Mouse (Mus musculus) left cerebral cortex, postnatal 10 days (tissue): Measurements from ENCODE around the gene Cilp. TPM values are rescaled to one million over a fixed set of nuclear protein-coding genes. Genes with fewer than 3 reads are reported as not detected.

Experiments used
- DNase-seq, 2 experiments: peaks; one replicate each; pipeline ENCODE4 v3.0.0; 2021 to 2022; ENCODE audit warnings: low spot score in 2 of 2, mixed read lengths in 1 of 2; ENCODE audit errors: extremely low spot score in 1 of 2
- intact Hi-C: fragments of 180-260 bp; cut with DNase I; formaldehyde crosslinking; loops from one replicate; pipeline ENCODE4 v1.15.1; 2025
- total RNA-seq, 2 experiments: library from RNA; stranded (reverse); gene quantifications; 2 replicates each; pipeline ENCODE4 v1.2.3; 2021

Cilp gene
- total RNA-seq, 2 experiments from 2014 or later = 0.08 to 0.09 TPM

- DNase-seq = no peak
- intact Hi-C loops = loop anchor here (10.0 kb wide), 1 partner anchor 263 kb away; no protein-coding TSS in a partner anchor
Observed at GRCm38 (mm10) chr9:65327371-65327770, 62.4 kb downstream of the Cilp start.

Other genes with a start within 250 kb of the Cilp start
- gene Hacd3, start 243.5 kb upstream of the Cilp start, total RNA-seq = 100 to 1,000 TPM; 158 to 170 TPM
- gene Dpp8, start 232.8 kb upstream of the Cilp start, total RNA-seq = 100 to 1,000 TPM; 128 to 131 TPM
- gene Igdcc4, start 163.7 kb upstream of the Cilp start, total RNA-seq = 10 to 100 TPM; 25.5 to 29.2 TPM
- gene Igdcc3, start 124.0 kb upstream of the Cilp start, total RNA-seq = 1 to 10 TPM; 2.5 to 4.2 TPM
- 1 to 10 TPM; 4.1 to 4.6 TPM for gene Parp16, start 69.8 kb upstream of the Cilp start, total RNA-seq
- gene Clpx, start 29.1 kb downstream of the Cilp start, total RNA-seq = 10 to 100 TPM; 25.3 to 25.4 TPM
- 10 to 100 TPM; 23.1 to 23.7 TPM for gene Pdcd7, start 80.9 kb downstream of the Cilp start, total RNA-seq
- gene Ubap1l, start 95.9 kb downstream of the Cilp start, total RNA-seq = 1 to 10 TPM; 2.5 to 4.7 TPM
- under 1 TPM in 1 of 2 experiments, not detected in 1; 0.26 TPM for gene Kbtbd13, start 126.5 kb downstream of the Cilp start, total RNA-seq
- 1 to 10 TPM; 2.6 to 2.8 TPM for gene Rasl12, start 133.3 kb downstream of the Cilp start, total RNA-seq
- gene Slc51b, start 157.8 kb downstream of the Cilp start, total RNA-seq = not detected
- 10 to 100 TPM; 19.5 to 21.2 TPM for gene Mtfmt, start 170.6 kb downstream of the Cilp start, total RNA-seq
- gene Spg21, start 195.8 kb downstream of the Cilp start, total RNA-seq = 10 to 100 TPM; 29.3 to 32.5 TPM